Mouse (Mus musculus) midbrain, embryonic 14.5 days (tissue): ENCODE data around the gene Zcchc8. TPM values are rescaled to one million over a fixed set of nuclear protein-coding genes. Genes with fewer than 3 reads are reported as not detected.

Experiments
- ATAC-seq: fragments of 200-750 bp; cut with Nextera tagmentation; 2 replicates; pipeline ENCODE4 v1.8.0; 2017; ENCODE audit warnings: moderate number of reproducible peaks, moderate library complexity; ENCODE audit not compliant: low FRiP score, low TSS enrichment
- DNase-seq: peaks from one replicate; pipeline ENCODE4 v3.0.0-alpha.2; 2015
- H3K27ac ChIP-seq: fragments of 300-500 bp; sonication (generic); replicated peaks from 2 replicates; pipeline ENCODE4 v1.5.1; 2014; ENCODE audit warnings: mild to moderate bottlenecking, low read depth, low read length, moderate library complexity
- H3K27me3 ChIP-seq: fragments of 300-500 bp; sonication (generic); 2 replicates; pipeline ENCODE4 v1.6.1; 2014; ENCODE audit warnings: low read length, control low read depth, mixed read lengths; ENCODE audit not compliant: control insufficient read depth, insufficient read depth
- H3K36me3 ChIP-seq: fragments of 300-500 bp; sonication (generic); 2 replicates; pipeline ENCODE4 v1.6.1; 2014; ENCODE audit warnings: low read length, control low read depth; ENCODE audit not compliant: control insufficient read depth, insufficient read depth
- H3K4me1 ChIP-seq: fragments of 300-500 bp; sonication (generic); 2 replicates; pipeline ENCODE4 v1.6.1; 2014; ENCODE audit warnings: mild to moderate bottlenecking, antibody characterized with exemption, low read length, control low read depth; ENCODE audit not compliant: control insufficient read depth, insufficient read depth
- H3K4me2 ChIP-seq: fragments of 300-500 bp; sonication (generic); 2 replicates; pipeline ENCODE4 v1.6.1; 2014; ENCODE audit warnings: mild to moderate bottlenecking, low read length, moderate library complexity
- H3K4me3 ChIP-seq: fragments of 300-500 bp; sonication (generic); replicated peaks from 2 replicates; pipeline ENCODE4 v1.5.1; 2014; ENCODE audit warnings: low read depth, low read length
- H3K9ac ChIP-seq: fragments of 300-500 bp; sonication (generic); replicated peaks from 2 replicates; pipeline ENCODE4 v1.6.1; 2014; ENCODE audit warnings: mild to moderate bottlenecking, low read length, moderate library complexity
- H3K9me3 ChIP-seq: fragments of 300-500 bp; sonication (generic); 2 replicates; pipeline ENCODE4 v1.6.1; 2016; ENCODE audit warnings: low read length, control low read depth, mixed read lengths; ENCODE audit not compliant: control insufficient read depth
- WGBS: fragments of 180-500 bp; shearing (Covaris S2); extraction: QIAGEN DNeasy Blood & Tissue Kit; methylation state at CpG from one replicate; pipeline ENCODE4 v1.1.7; 2014; 5-methylcytosine and 5-hydroxymethylcytosine counted together
- polyA plus RNA-seq: library from polyadenylated mRNA; unstranded; fragments of >200 nt; fragmentation: Nextera tagmentation; extraction: Ambion mirVana; gene quantifications from 2 replicates; pipeline ENCODE4 v1.2.1, GENCODE M21; 2014

Zcchc8 gene
- polyA plus RNA-seq, 1 experiment from 2014 or later = 80.0 TPM

DNA sequence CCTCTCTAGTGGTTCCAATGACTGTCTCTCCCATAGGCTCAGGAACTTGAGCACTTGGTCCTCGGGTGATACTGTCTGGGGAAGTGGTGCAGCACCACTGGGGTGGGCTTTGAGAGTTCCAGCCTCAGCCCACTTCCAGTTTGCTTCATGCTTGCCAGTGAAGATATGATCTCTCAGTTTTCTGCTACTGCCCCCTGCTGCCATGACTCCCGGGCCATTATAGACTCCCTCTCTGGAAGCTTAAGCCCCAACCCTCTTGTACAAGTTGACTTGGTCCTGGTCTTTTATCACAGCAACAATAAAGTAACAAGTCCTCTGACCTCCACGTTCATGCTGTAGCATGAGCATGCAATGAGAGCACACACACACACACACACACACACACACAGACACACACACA is 41.8 kb downstream of the Zcchc8 start:
- no peaks in the 10 kb centered on the region for H3K36me3 ChIP-seq
- no peaks in the 10 kb centered on the region for H3K9me3 ChIP-seq
- WGBS = 74% methylated on average over 3 of the region's 3 CpGs
- DNase-seq (no peak), ATAC-seq (no peak)
- H3K4me3 ChIP-seq = no peak overlapping the region
- peaks cover 23% of the 10 kb centered on the region for H3K4me1 ChIP-seq
- no peak overlapping the region for H3K9ac ChIP-seq
- no peak overlapping the region for H3K27ac ChIP-seq
- no peak overlapping the region for H3K4me2 ChIP-seq
- no peaks in the 10 kb centered on the region for H3K27me3 ChIP-seq

DNA sequence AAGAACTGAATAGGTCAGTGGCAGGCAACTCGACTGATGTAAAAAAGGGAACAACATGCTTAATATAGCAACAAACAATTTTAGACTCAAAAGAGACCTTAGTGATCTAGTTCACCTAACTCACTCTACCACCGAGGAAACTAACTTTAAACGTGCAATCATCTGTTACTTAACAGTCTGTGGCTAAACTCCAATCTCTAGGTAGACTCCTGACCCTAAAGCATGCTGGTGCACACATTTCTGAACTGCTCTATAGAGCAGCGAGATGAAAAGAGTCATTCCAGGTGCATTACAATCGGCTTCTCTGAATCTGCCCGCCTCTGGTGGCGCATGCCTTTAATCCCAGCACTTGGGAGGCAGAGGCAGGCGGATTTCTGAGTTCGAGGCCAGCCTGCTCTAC is 45.2 kb downstream of the Zcchc8 start:
- DNase-seq = no peak
- WGBS = 94% methylated on average over 9 of the region's 9 CpGs
- no peak overlapping the region for H3K9ac ChIP-seq
- no peak overlapping the region for H3K27ac ChIP-seq
- H3K27me3 ChIP-seq = no peaks in the 10 kb centered on the region
- H3K36me3 ChIP-seq = no peaks in the 10 kb centered on the region
- ATAC-seq = no peak
- no peak overlapping the region for H3K4me3 ChIP-seq
- no peak overlapping the region for H3K4me2 ChIP-seq
- H3K4me1 ChIP-seq = peaks cover 6% of the 10 kb centered on the region
- H3K9me3 ChIP-seq = no peaks in the 10 kb centered on the region

DNA sequence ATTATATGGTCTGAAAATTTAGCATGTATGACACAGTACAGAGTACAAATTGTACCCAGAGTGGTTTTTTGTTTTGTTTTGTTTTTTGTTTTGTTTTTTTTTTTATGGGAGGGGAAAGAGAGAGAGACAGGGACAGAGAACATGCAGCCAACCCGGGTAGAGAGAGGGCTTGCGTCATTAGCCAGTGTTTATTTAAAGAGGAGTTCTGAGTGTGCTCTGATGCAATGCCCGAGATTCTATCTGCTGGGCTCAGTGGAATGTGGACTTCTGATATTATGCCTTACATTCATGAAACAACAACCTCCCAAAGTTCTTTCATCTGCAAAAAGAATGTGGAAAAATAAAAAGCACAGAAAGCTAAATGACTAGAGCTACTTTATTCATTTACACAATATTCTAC is 45.7 kb downstream of the Zcchc8 start:
- 83% methylated on average over 3 of the region's 3 CpGs for WGBS
- Histone ChIP-seq H3K4me1 (peaks cover 6% of the 10 kb centered on the region), H3K4me3 (no peak overlapping the region), H3K36me3 (no peaks in the 10 kb centered on the region), H3K4me2 (no peak overlapping the region), H3K27ac (no peak overlapping the region), H3K9ac (no peak overlapping the region), H3K9me3 (no peaks in the 10 kb centered on the region), H3K27me3 (no peaks in the 10 kb centered on the region)
- ATAC-seq = no peak
- no peak for DNase-seq

DNA sequence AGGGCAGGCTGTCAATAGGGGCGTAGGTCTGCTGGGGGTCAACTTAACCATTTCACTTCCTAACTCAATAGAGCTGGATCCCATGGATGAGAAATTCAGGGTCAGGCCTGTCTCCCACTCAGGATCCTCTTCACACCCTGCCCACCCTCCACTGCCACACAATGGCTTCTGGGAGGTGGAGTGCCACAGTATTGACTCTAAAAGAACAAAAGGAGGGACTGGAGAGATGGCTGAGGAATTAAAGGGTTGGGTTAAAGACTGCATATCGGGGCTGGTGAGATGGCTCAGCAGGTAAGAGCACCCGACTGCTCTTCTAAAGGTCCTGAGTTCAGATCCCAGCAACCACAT is 49.5 kb downstream of the Zcchc8 start:
- no peaks in the 10 kb centered on the region for H3K27me3 ChIP-seq
- no peaks in the 10 kb centered on the region for H3K9me3 ChIP-seq
- H3K4me1 ChIP-seq = no peaks in the 10 kb centered on the region
- H3K36me3 ChIP-seq = no peaks in the 10 kb centered on the region
- no peak for ATAC-seq
- no peak overlapping the region for H3K9ac ChIP-seq
- no peak overlapping the region for H3K4me3 ChIP-seq
- DNase-seq = no peak
- no peak overlapping the region for H3K4me2 ChIP-seq
- 45% methylated on average over 3 of the region's 3 CpGs for WGBS
- H3K27ac ChIP-seq = no peak overlapping the region

DNA sequence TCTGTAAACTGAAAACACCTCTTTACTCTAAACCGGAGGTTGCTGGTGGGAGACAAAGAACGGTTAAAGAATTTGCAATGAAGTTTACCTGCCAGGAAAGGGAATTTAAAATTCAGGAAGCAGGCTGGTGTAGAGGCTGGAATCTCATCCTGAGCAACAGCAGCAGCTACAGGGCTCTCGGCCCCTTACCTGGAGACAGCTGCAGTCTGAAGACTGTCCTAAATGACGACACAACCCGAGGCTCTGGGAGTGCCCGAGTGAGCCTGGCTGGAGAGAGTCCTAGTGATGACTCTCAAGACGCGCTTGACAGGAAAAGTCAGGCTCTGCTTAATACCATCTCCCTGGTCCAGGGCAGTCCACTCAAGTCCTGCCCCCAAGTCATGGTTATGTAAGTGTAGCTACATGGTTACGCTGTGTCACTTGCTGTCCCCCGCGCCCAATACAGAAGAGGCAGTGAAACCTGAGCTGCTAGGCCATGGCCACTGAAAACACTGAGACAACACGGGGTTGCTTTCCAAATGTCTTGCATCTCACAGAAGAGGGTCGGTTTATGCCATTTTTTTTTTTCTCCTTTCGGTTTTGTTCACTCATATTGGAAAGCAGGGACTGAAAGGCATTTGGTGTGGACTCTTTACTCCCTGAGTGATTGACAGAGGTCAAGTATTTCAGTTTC is 50.0 kb downstream of the Zcchc8 start:
- no peak overlapping the region for H3K9ac ChIP-seq
- H3K4me1 ChIP-seq = no peaks in the 10 kb centered on the region
- no peaks in the 10 kb centered on the region for H3K9me3 ChIP-seq
- ATAC-seq = no peak
- H3K27ac ChIP-seq = no peak overlapping the region; the same call in 1 of the 2 replicates
- DNase-seq = no peak
- 42% methylated on average over 14 of the region's 14 CpGs for WGBS
- no peaks in the 10 kb centered on the region for H3K27me3 ChIP-seq
- H3K4me3 ChIP-seq = no peak overlapping the region
- no peak overlapping the region for H3K4me2 ChIP-seq
- H3K36me3 ChIP-seq = no peaks in the 10 kb centered on the region

DNA sequence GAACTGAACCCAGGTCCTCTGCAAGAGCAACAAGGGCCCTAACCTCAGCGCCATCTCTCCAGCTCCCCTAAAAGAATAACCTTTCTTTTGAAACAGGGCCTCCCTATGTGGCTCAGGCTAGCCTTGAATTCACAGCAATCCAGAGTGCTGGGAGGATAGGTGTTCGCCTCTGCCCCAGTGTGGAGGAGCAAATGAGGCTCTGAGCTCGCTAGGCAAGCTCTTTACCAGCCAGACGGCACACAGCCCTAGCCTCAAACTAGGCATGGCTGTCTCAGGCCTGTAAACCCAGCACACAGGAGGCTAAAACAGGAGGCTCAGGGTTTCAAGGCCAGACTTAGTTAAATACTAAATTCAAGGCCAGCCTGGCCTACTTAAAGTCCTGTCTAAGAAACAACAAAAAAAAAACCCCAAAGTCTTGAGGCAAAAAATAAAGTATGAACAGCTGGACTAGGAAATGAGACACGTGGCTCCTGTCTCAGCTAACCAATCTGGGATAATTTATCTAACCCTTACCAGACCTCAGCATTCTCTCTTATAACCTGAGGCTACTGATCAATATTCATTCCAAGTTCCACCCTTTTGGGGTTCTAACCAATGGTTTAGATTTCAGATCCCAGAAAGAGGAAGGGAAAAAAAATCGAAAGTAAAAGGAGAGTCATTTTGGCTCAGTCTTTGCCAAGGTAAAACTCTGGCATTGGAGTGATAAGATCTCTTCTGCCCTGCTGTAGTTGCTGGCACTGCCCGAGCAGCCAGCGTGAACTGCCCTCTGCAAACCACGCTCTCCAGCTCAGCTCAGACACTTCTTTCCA is 50.7 kb downstream of the Zcchc8 start:
- no peak for DNase-seq
- Histone ChIP-seq H3K4me3 (no peak overlapping the region), H3K4me2 (no peak overlapping the region), H3K9me3 (no peaks in the 10 kb centered on the region), H3K36me3 (no peaks in the 10 kb centered on the region), H3K27ac (no peak overlapping the region), H3K27me3 (no peaks in the 10 kb centered on the region), H3K9ac (no peak overlapping the region), H3K4me1 (no peaks in the 10 kb centered on the region)
- 78% methylated on average over 9 of the region's 9 CpGs for WGBS
- no peak for ATAC-seq

DNA sequence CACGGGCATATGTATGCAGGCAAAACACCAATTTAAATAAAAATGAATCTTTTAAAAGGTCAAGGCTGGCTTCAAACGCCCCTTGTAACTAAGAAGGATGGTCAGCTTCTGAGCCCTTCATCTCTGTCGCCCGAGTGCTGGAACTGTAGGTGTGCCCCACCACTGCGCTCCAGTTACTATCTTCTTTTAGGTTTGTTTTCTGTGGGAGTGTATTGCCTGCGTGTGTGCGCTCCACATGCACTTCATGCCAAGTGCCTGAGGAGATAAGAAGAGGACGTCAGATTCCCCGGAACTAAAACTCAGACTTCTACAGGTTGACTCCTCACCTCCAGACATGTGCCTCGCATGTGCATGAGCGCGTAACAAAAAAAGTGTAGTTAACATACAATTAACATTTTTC is 53.0 kb downstream of the Zcchc8 start:
- no peak for ATAC-seq
- no peak overlapping the region for H3K4me3 ChIP-seq
- H3K9ac ChIP-seq = no peak overlapping the region
- H3K4me1 ChIP-seq = no peaks in the 10 kb centered on the region
- no peak for DNase-seq
- H3K4me2 ChIP-seq = no peak overlapping the region
- H3K27ac ChIP-seq = no peak overlapping the region
- no peaks in the 10 kb centered on the region for H3K36me3 ChIP-seq
- WGBS = 91% methylated on average over 12 of the region's 12 CpGs
- H3K9me3 ChIP-seq = no peaks in the 10 kb centered on the region
- no peaks in the 10 kb centered on the region for H3K27me3 ChIP-seq

DNA sequence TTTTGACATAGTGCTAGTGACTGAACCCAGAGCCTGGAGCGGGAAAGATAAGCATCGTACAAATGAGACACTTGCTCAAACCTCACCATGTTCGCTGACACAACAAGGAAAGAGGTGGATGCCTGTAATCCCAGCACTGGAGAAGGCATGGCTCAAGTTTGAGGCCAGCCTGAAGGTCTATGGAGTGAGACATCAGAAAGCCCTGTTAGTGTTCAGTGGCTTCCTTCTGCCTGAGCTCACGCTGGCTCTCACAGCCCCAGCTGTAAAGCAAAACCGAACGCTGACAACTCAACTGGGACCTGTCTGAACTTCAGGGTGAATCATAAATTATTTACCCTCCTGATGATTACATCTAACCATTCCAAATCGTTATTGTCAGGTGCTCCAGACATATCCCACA is 54.9 kb downstream of the Zcchc8 start:
- Histone ChIP-seq H3K4me3 (no peak overlapping the region), H3K27me3 (no peaks in the 10 kb centered on the region), H3K9ac (no peak overlapping the region), H3K27ac (no peak overlapping the region), H3K4me1 (no peaks in the 10 kb centered on the region), H3K36me3 (no peaks in the 10 kb centered on the region), H3K9me3 (no peaks in the 10 kb centered on the region), H3K4me2 (no peak overlapping the region)
- WGBS = 78% methylated on average over 7 of the region's 7 CpGs
- no peak for ATAC-seq
- DNase-seq = no peak

DNA sequence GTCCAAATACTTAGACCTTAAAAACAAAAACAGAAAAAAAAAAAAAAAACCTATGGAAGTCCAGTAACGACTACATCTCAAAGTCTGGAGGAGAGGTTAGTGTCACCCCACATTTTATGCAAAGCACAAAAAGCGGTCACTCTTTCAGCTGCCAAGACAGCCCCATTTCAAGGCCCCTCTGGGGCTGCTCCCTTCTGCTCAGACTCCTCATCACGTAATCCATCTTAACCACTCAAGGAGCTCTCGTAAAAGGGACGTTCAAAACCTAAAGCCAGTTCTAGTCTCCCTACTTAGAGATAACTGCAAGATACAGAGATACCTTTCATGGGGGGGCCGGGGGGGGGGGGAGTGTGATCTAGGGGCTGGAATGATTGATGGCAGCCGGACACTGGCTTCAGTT is 56.6 kb downstream of the Zcchc8 start:
- WGBS = 85% methylated on average over 7 of the region's 7 CpGs
- H3K4me2 ChIP-seq = no peak overlapping the region
- DNase-seq (no peak), ATAC-seq (no peak)
- no peak overlapping the region for H3K27ac ChIP-seq
- H3K9ac ChIP-seq = no peak overlapping the region
- no peaks in the 10 kb centered on the region for H3K27me3 ChIP-seq
- H3K4me3 ChIP-seq = no peak overlapping the region
- H3K9me3 ChIP-seq = no peaks in the 10 kb centered on the region
- H3K36me3 ChIP-seq = no peaks in the 10 kb centered on the region
- H3K4me1 ChIP-seq = no peaks in the 10 kb centered on the region
